ENCODE assay signal across 14 mouse cellular contexts in genomic region chr3:84715073-84715768, GRCm38 (mm10). TPM values are rescaled to one million over a fixed set of nuclear protein-coding genes. Genes with fewer than 3 reads are reported as not detected.
DNase-seq lines count a peak whose midpoint lies in the region; ATAC-seq and TF ChIP-seq lines count a peak whose summit lies in the region.
"Had no signal": no experiment of that assay in that cellular context is flagged by ENCODE, and none has a peak within 500 bp of the region (broad histone marks: within the 10 kb centered on the region; RNA-seq: fewer than 3 reads in every experiment).

No protein-coding gene starts in this region.

- no peak for TF ChIP-seq EP300 in liver, embryonic 14.5 days (IDR thresholded peaks at IDR 0.05; ENCODE audit: low read depth)

- no peak for TF ChIP-seq CTCF in liver, embryonic 14.5 days (IDR thresholded peaks at IDR 0.05; ENCODE audit: low read depth)

- H3K36me3 ChIP-seq in liver, embryonic 14.5 days (replicated peaks; ENCODE audit: control insufficient read depth, insufficient read depth, low read depth), result no peaks in the 10 kb centered on the region
- H3K36me3 ChIP-seq in neural tube, embryonic 15.5 days, result no peaks in the 10 kb centered on the region
- H3K36me3 ChIP-seq: embryonic facial prominence, embryonic 15.5 days; hindbrain, embryonic 12.5 days; limb, embryonic 13.5 days; midbrain, embryonic 15.5 days had no signal

- H3K9me3 ChIP-seq in liver, embryonic 14.5 days (ENCODE audit: control insufficient read depth, low read length), result no peaks in the 10 kb centered on the region
- no peaks in the 10 kb centered on the region for H3K9me3 ChIP-seq in neural tube, embryonic 15.5 days (replicated peaks)
- H3K9me3 ChIP-seq: embryonic facial prominence, embryonic 15.5 days; hindbrain, embryonic 12.5 days; midbrain, embryonic 15.5 days had no signal

- WGBS in liver, embryonic 14.5 days (ENCODE audit: insufficient replicate concordance), result 30% methylated on average over 15 of the region's 15 CpGs
- WGBS in neural tube, embryonic 15.5 days, result 89% methylated on average over 15 of the region's 15 CpGs

- no peak overlapping the region for H3K9ac ChIP-seq in liver, embryonic 14.5 days (replicated peaks)
- H3K9ac ChIP-seq in neural tube, embryonic 15.5 days (replicated peaks), result no peak overlapping the region
- H3K9ac ChIP-seq: embryonic facial prominence, embryonic 15.5 days; hindbrain, embryonic 12.5 days; limb, embryonic 13.5 days; midbrain, embryonic 15.5 days had no signal

- ATAC-seq in liver, embryonic 14.5 days (ENCODE audit: insufficient read depth), result no peak
- ATAC-seq in CD4-positive, CD25-positive, alpha-beta regulatory T cell, adult 4 months, result peak; percentile 95
- ATAC-seq in common myeloid progenitor, adult 5-6 weeks (replicated peaks; ENCODE audit: low read depth, poor library complexity, severe bottlenecking), result peak; percentile 97
- ATAC-seq in monocyte, adult 5-6 weeks (replicated peaks; ENCODE audit: insufficient number of reproducible peaks, low FRiP score, low TSS enrichment, poor library complexity, severe bottlenecking), result peak; percentile 93
- no peak for ATAC-seq in neural tube, embryonic 15.5 days (ENCODE audit: low FRiP score)
- ATAC-seq: midbrain, embryonic 15.5 days had no signal

- H3K4me1 ChIP-seq in liver, embryonic 14.5 days (replicated peaks; ENCODE audit: control insufficient read depth in 2 of 2, insufficient read depth in 2 of 2, low read length in 1 of 2), result no peaks in the 10 kb centered on the region
- no peaks in the 10 kb centered on the region for H3K4me1 ChIP-seq in neural tube, embryonic 15.5 days
- H3K4me1 ChIP-seq: embryonic facial prominence, embryonic 15.5 days; hindbrain, embryonic 12.5 days; midbrain, embryonic 15.5 days had no signal

- no peak overlapping the region for H3K4me3 ChIP-seq in liver, embryonic 14.5 days (ENCODE audit: insufficient read depth in 1 of 2, low read depth in 2 of 2, low read length in 2 of 2)
- H3K4me3 ChIP-seq in neural tube, embryonic 15.5 days (replicated peaks), result no peak overlapping the region
- H3K4me3 ChIP-seq: embryonic facial prominence, embryonic 15.5 days; hindbrain, embryonic 12.5 days; limb, embryonic 13.5 days; midbrain, embryonic 15.5 days had no signal

- peak overlapping the region; percentile 6; the same call in 1 of the 2 replicates for H3K4me2 ChIP-seq in liver, embryonic 14.5 days (ENCODE audit: low read depth)
- H3K4me2 ChIP-seq in neural tube, embryonic 15.5 days, result no peak overlapping the region
- H3K4me2 ChIP-seq: embryonic facial prominence, embryonic 15.5 days; hindbrain, embryonic 12.5 days; limb, embryonic 13.5 days; midbrain, embryonic 15.5 days had no signal

- no peaks in the 10 kb centered on the region for H3K27me3 ChIP-seq in liver, embryonic 14.5 days (ENCODE audit: control insufficient read depth, insufficient read depth, low read length)
- no peaks in the 10 kb centered on the region for H3K27me3 ChIP-seq in neural tube, embryonic 15.5 days (replicated peaks)
- H3K27me3 ChIP-seq: embryonic facial prominence, embryonic 15.5 days; hindbrain, embryonic 12.5 days; limb, embryonic 13.5 days; midbrain, embryonic 15.5 days had no signal

- H3K27ac ChIP-seq in liver, embryonic 14.5 days, result no peak overlapping the region
- no peak overlapping the region for H3K27ac ChIP-seq in neural tube, embryonic 15.5 days (replicated peaks)
- H3K27ac ChIP-seq: embryonic facial prominence, embryonic 15.5 days; hindbrain, embryonic 12.5 days; limb, embryonic 13.5 days; midbrain, embryonic 15.5 days had no signal

- peak in 2 of 3 experiments; percentile 10 to 33 for DNase-seq in liver, embryonic 14.5 days (ENCODE audit: low read depth in 3 of 3, low spot score in 3 of 3)
- no peak for DNase-seq in liver
- DNase-seq in adrenal gland, adult 8-10 months, result no peak
- DNase-seq in frontal cortex, postnatal 25 days (ENCODE audit: low spot score in 2 of 2), result no peak
- DNase-seq: cerebellum, adult 11-12 months; kidney, postnatal 25 days had no signal

RNA-seq across cellular contexts. Expression of gene Tmem154, which starts 49.2 kb away (rescaled TPM):
- polyA plus RNA-seq in liver, embryonic 14.5 days (2012; rRNA removed), result 0.41 and 0.63 TPM in 2 replicates
- polyA plus RNA-seq in liver, embryonic 14.5 days (2014; fragmentation: Nextera tagmentation; extraction: Ambion mirVana), result 1.2 and 1.3 TPM in 2 replicates
- 100 to 1,000 TPM; 140 to 141 TPM for polyA plus RNA-seq in CD4-positive, CD25-positive, alpha-beta regulatory T cell, adult 4 months (2017; shearing (Covaris generic))
- total RNA-seq in common myeloid progenitor, adult 5-6 weeks (2017), result 2.4 and 3.2 TPM in 2 replicates
- 10.4 to 18.5 TPM (median 16.8 TPM) in 3 replicates for total RNA-seq in monocyte, adult 5-6 weeks (2017)
- total RNA-seq in adrenal gland, adult 8-10 months (2022), result 1 to 10 TPM; 2.2 to 3.8 (median 2.9) TPM
- 0.97 and 2.5 TPM in 2 replicates for polyA plus RNA-seq in neural tube, embryonic 15.5 days (2015; fragmentation: Nextera tagmentation; extraction: Ambion mirVana)

Comparison
In these comparisons a context has a peak if more than half of its experiments do, and no peak if none do; other contexts are left out.
1. DNase-seq: peak in liver, embryonic 14.5 days (2 of 3); none in liver (single experiment), adrenal gland, adult 8-10 months (single experiment) and frontal cortex, postnatal 25 days (0 of 2).
2. ATAC-seq: peak in CD4-positive, CD25-positive, alpha-beta regulatory T cell, adult 4 months (single experiment), common myeloid progenitor, adult 5-6 weeks (single experiment) and monocyte, adult 5-6 weeks (single experiment); none in liver, embryonic 14.5 days (single experiment) and neural tube, embryonic 15.5 days (single experiment).